Mouse (Mus musculus): ENCODE measurements at regions not wholly inside any gene's neighbourhood (a gene's known extent, or its start where the extent isn't known, plus 50 kb on each side); places are given as distances from the start of the nearest gene placed in this dataset.

GRCm38 (mm10) chr6:147753828-147754227 is 278.2 kb downstream of the Ccdc91 start:
- in situ Hi-C loops (cut with MboI, MseI) = no loop called here

GRCm38 (mm10) chr6:147755750-147756523 is 280.3 kb downstream of the Ccdc91 start:
- in situ Hi-C loops (cut with MboI, MseI) = no loop called here

- in situ Hi-C loops (cut with MboI, MseI) = no loop called here
Measured at GRCm38 (mm10) chr6:147759485-147759884, 283.9 kb downstream of the Ccdc91 start.

GRCm38 (mm10) chr6:147760113-147760512 is 284.5 kb downstream of the Ccdc91 start:
- in situ Hi-C loops (cut with MboI, MseI) = no loop called here

GRCm38 (mm10) chr6:147765241-147765640 is 281.8 kb upstream of the Far2 start:
- in situ Hi-C loops (cut with MboI, MseI) = no loop called here

GRCm38 (mm10) chr6:147769180-147769579 is 277.9 kb upstream of the Far2 start:
- in situ Hi-C loops (cut with MboI, MseI) = no loop called here

- in situ Hi-C loops (cut with MboI, MseI) = no loop called here
Measured at GRCm38 (mm10) chr6:147770034-147770433, 277.0 kb upstream of the Far2 start.

- in situ Hi-C loops (cut with MboI, MseI) = no loop called here
Measured at GRCm38 (mm10) chr6:147771411-147771810, 275.6 kb upstream of the Far2 start.

- in situ Hi-C loops (cut with MboI, MseI) = no loop called here
Measured at GRCm38 (mm10) chr6:147773904-147774303, 273.2 kb upstream of the Far2 start.

- in situ Hi-C loops (cut with MboI, MseI) = no loop called here
Measured at GRCm38 (mm10) chr6:147774626-147775025, 272.4 kb upstream of the Far2 start.

- in situ Hi-C loops (cut with MboI, MseI) = no loop called here
Measured at GRCm38 (mm10) chr6:147779466-147779865, 267.6 kb upstream of the Far2 start.

GRCm38 (mm10) chr6:147784249-147784648 is 262.8 kb upstream of the Far2 start:
- in situ Hi-C loops (cut with MboI, MseI) = no loop called here

- in situ Hi-C loops (cut with MboI, MseI) = no loop called here
Measured at GRCm38 (mm10) chr6:147784854-147785253, 262.2 kb upstream of the Far2 start.

- in situ Hi-C loops (cut with MboI, MseI) = no loop called here
Measured at GRCm38 (mm10) chr6:147788095-147788494, 259.0 kb upstream of the Far2 start.

GRCm38 (mm10) chr6:147789112-147789511 is 257.9 kb upstream of the Far2 start:
- in situ Hi-C loops (cut with MboI, MseI) = no loop called here

GRCm38 (mm10) chr6:147793811-147794210 is 253.2 kb upstream of the Far2 start:
- in situ Hi-C loops (cut with MboI, MseI) = loop anchor here in 1 of 2 experiments (10.0 kb wide), 1 partner anchor 1409 kb away; no protein-coding TSS in a partner anchor

GRCm38 (mm10) chr6:147794351-147794750 is 252.7 kb upstream of the Far2 start:
- in situ Hi-C loops (cut with MboI, MseI) = loop anchor here in 1 of 2 experiments (10.0 kb wide), 1 partner anchor 1410 kb away; no protein-coding TSS in a partner anchor

- in situ Hi-C loops (cut with MboI, MseI) = loop anchor here in 1 of 2 experiments (10.0 kb wide), 1 partner anchor 1414 kb away; no protein-coding TSS in a partner anchor
Measured at GRCm38 (mm10) chr6:147799009-147799727, 247.9 kb upstream of the Far2 start.

GRCm38 (mm10) chr6:147799861-147800260 is 247.2 kb upstream of the Far2 start:
- in situ Hi-C loops (cut with MboI, MseI) = loop anchor here in 1 of 2 experiments (10.0 kb wide), 1 partner anchor 1415 kb away; no protein-coding TSS in a partner anchor

GRCm38 (mm10) chr6:147800846-147801245 is 246.2 kb upstream of the Far2 start:
- in situ Hi-C loops (cut with MboI, MseI) = no loop called here

GRCm38 (mm10) chr6:147803893-147804292 is 243.2 kb upstream of the Far2 start:
- in situ Hi-C loops (cut with MboI, MseI) = no loop called here

- in situ Hi-C loops (cut with MboI, MseI) = no loop called here
Measured at GRCm38 (mm10) chr6:147810710-147811109, 236.3 kb upstream of the Far2 start.

- in situ Hi-C loops (cut with MboI, MseI) = no loop called here
Measured at GRCm38 (mm10) chr6:147816861-147817260, 230.2 kb upstream of the Far2 start.
